ENCODE assay signal across 8 mouse cellular contexts in genomic region chr7:19295503-19296185, GRCm38 (mm10). TPM values are rescaled to one million over a fixed set of nuclear protein-coding genes. Genes with fewer than 3 reads are reported as not detected.
A peak's percentile ranks its signal among the peaks of the same experiment; 100 is the strongest.
DNase-seq lines count a peak whose midpoint lies in the region; ATAC-seq and TF ChIP-seq lines count a peak whose summit lies in the region.

No protein-coding gene starts in this region.

- WGBS in embryonic facial prominence, embryonic 13.5 days, result 15% methylated on average over 21 of the region's 22 CpGs
- 12% methylated on average over 20 of the region's 22 CpGs for WGBS in heart, adult 2 months
- 10% methylated on average over 22 of the region's 22 CpGs for WGBS in kidney, adult 2 months
- WGBS in limb, embryonic 11.5 days, result 12% methylated on average over 20 of the region's 22 CpGs
- 17% methylated on average over 20 of the region's 22 CpGs for WGBS in midbrain, embryonic 13.5 days

- H3K4me1 ChIP-seq in embryonic facial prominence, embryonic 13.5 days, result peaks cover 16% of the 10 kb centered on the region
- no peaks in the 10 kb centered on the region for H3K4me1 ChIP-seq in heart, adult 2 months (ENCODE audit: control insufficient read depth, insufficient read depth, low read length)
- H3K4me1 ChIP-seq in kidney, adult 2 months (ENCODE audit: control insufficient read depth, insufficient read depth, low read length), result peaks cover 3% of the 10 kb centered on the region; the same call in 1 of the 2 replicates
- peaks cover 7% of the 10 kb centered on the region; the same call in 1 of the 2 replicates for H3K4me1 ChIP-seq in limb, embryonic 11.5 days (ENCODE audit: control insufficient read depth, insufficient read depth, low read length)
- peaks cover 16% of the 10 kb centered on the region for H3K4me1 ChIP-seq in midbrain, embryonic 13.5 days (replicated peaks)

- 0 out of 2 replicates have a peak, but pooled peaks cover 1% of the 10 kb centered on the region for H3K79me2 ChIP-seq in heart, adult 2 months (replicated peaks; ENCODE audit: control insufficient read depth, insufficient read depth, low read length)

- 0 out of 2 replicates have a peak, but pooled peaks cover 3% of the 10 kb centered on the region for H3K36me3 ChIP-seq in embryonic facial prominence, embryonic 13.5 days
- H3K36me3 ChIP-seq in heart, adult 2 months (ENCODE audit: control insufficient read depth, insufficient read depth, low read length), result no peaks in the 10 kb centered on the region
- H3K36me3 ChIP-seq in kidney, adult 2 months (ENCODE audit: control insufficient read depth, insufficient read depth, low read length), result no peaks in the 10 kb centered on the region
- H3K36me3 ChIP-seq in limb, embryonic 11.5 days (ENCODE audit: control insufficient read depth, insufficient read depth, low read length), result no peaks in the 10 kb centered on the region
- H3K36me3 ChIP-seq in midbrain, embryonic 13.5 days, result peaks cover 37% of the 10 kb centered on the region

- H3K4me3 ChIP-seq in embryonic facial prominence, embryonic 13.5 days, result peak overlapping the region; percentile 41
- H3K4me3 ChIP-seq in heart, adult 2 months, result peak overlapping the region; percentile 35; the same call in 1 of the 2 replicates
- H3K4me3 ChIP-seq in kidney, adult 2 months (ENCODE audit: insufficient read depth, low read depth, low read length), result peak overlapping the region; percentile 39
- H3K4me3 ChIP-seq in limb, embryonic 11.5 days (ENCODE audit: low read depth, low read length), result peak overlapping the region; percentile 25
- peak overlapping the region; percentile 21 for H3K4me3 ChIP-seq in midbrain, embryonic 13.5 days (replicated peaks)

- H3K27me3 ChIP-seq in embryonic facial prominence, embryonic 13.5 days, result no peaks in the 10 kb centered on the region
- H3K27me3 ChIP-seq in heart, adult 2 months (ENCODE audit: control insufficient read depth, insufficient read depth, low read length), result no peaks in the 10 kb centered on the region
- H3K27me3 ChIP-seq in kidney, adult 2 months (replicated peaks; ENCODE audit: control insufficient read depth, insufficient read depth, low read length), result no peaks in the 10 kb centered on the region
- no peaks in the 10 kb centered on the region for H3K27me3 ChIP-seq in limb, embryonic 11.5 days (ENCODE audit: control insufficient read depth, insufficient read depth, low read length)
- H3K27me3 ChIP-seq in midbrain, embryonic 13.5 days, result no peaks in the 10 kb centered on the region

- peak overlapping the region; percentile 66 for H3K4me2 ChIP-seq in embryonic facial prominence, embryonic 13.5 days
- peak overlapping the region; percentile 50 for H3K4me2 ChIP-seq in limb, embryonic 11.5 days (ENCODE audit: low read depth, severe bottlenecking)
- peak overlapping the region; percentile 37; the same call in 1 of the 2 replicates for H3K4me2 ChIP-seq in midbrain, embryonic 13.5 days (replicated peaks)

- peak; percentile 66; the same call in 1 of the 2 replicates for ATAC-seq in embryonic facial prominence, embryonic 13.5 days (ENCODE audit: insufficient number of reproducible peaks, insufficient read depth, low FRiP score, low TSS enrichment, low read depth)
- ATAC-seq in limb, embryonic 11.5 days (ENCODE audit: insufficient number of reproducible peaks, low FRiP score, low TSS enrichment, low read depth), result peak; percentile 69
- ATAC-seq in midbrain, embryonic 13.5 days, result peak; percentile 76

- no peak overlapping the region for H3K27ac ChIP-seq in embryonic facial prominence, embryonic 13.5 days
- peak overlapping the region; percentile 52 for H3K27ac ChIP-seq in heart, adult 2 months
- no peak overlapping the region for H3K27ac ChIP-seq in kidney, adult 2 months (ENCODE audit: insufficient read depth, low read depth, low read length)
- H3K27ac ChIP-seq in limb, embryonic 11.5 days (replicated peaks; ENCODE audit: low read depth, low read length), result no peak overlapping the region
- 0 out of 2 replicates have a peak overlapping the region, but pooled peaks have one; percentile 9 for H3K27ac ChIP-seq in midbrain, embryonic 13.5 days

- peak overlapping the region; percentile 69 for H3K9ac ChIP-seq in embryonic facial prominence, embryonic 13.5 days
- H3K9ac ChIP-seq in heart, adult 2 months (ENCODE audit: low read depth, low read length), result peak overlapping the region; percentile 52
- H3K9ac ChIP-seq in limb, embryonic 11.5 days (ENCODE audit: low read length), result peak overlapping the region; percentile 53
- H3K9ac ChIP-seq in midbrain, embryonic 13.5 days (replicated peaks), result peak overlapping the region; percentile 51; the same call in 1 of the 2 replicates

- H3K9me3 ChIP-seq in embryonic facial prominence, embryonic 13.5 days, result no peaks in the 10 kb centered on the region
- no peaks in the 10 kb centered on the region for H3K9me3 ChIP-seq in limb, embryonic 11.5 days (ENCODE audit: control insufficient read depth, low read length)
- no peaks in the 10 kb centered on the region for H3K9me3 ChIP-seq in midbrain, embryonic 13.5 days

- TF ChIP-seq EP300 in heart, adult 2 months (IDR thresholded peaks at IDR 0.05; ENCODE audit: insufficient read depth, low read depth, low read length), result no peak

- peak; percentile 85 for DNase-seq in 3134 (ENCODE audit: extremely low read depth, insufficient read length, low spot score)
- DNase-seq in adrenal gland, postnatal 36 days, result peak; percentile 96 to 98
- peak; percentile 94 to 99 for DNase-seq in heart, adult 2 months
- DNase-seq in kidney, adult 2 months, result peak; percentile 98
- DNase-seq in limb, embryonic 11.5 days (ENCODE audit: low spot score), result peak; percentile 100
- peak; percentile 86 to 97 for DNase-seq in spleen, adult 18-20 months

- TF ChIP-seq POLR2A in heart, adult 2 months (IDR thresholded peaks at IDR 0.05; ENCODE audit: insufficient read depth, low read depth, low read length), result 0 out of 2 replicates have a peak, but pooled peaks have one; percentile 39
- TF ChIP-seq POLR2A in kidney, adult 2 months (IDR thresholded peaks at IDR 0.05; ENCODE audit: low read depth, low read length), result no peak

- intact Hi-C loops in heart, adult 2 months (cut with DNase I), result loop anchor here (2.0 to 5.0 kb wide), 3 partner anchors 19 to 117 kb away; no protein-coding TSS in a partner anchor

- TF ChIP-seq CTCF in heart, adult 2 months (IDR thresholded peaks at IDR 0.05), result no peak; the same call in 1 of the 2 replicates
- TF ChIP-seq CTCF in kidney, adult 2 months (conservative IDR thresholded peaks at IDR 0.05; ENCODE audit: insufficient read depth, insufficient read length, low read depth, low read length), result peak; percentile 86

RNA-seq across cellular contexts. Expression of gene Rtn2, which starts 13.2 kb away (rescaled TPM):
- 1 to 10 TPM; 4.6 to 5.1 TPM for total RNA-seq in adrenal gland, postnatal 36 days (2021)
- polyA plus RNA-seq in embryonic facial prominence, embryonic 13.5 days (2015; fragmentation: Nextera tagmentation; extraction: Ambion mirVana), result 10.2 and 11.7 TPM in 2 replicates
- total RNA-seq in heart, adult 2 months (2021), result 100 to 1,000 TPM; 114 to 136 TPM
- 273 and 340 TPM in 2 replicates for polyA plus RNA-seq in heart, adult 2 months (2012; rRNA removed)
- polyA plus RNA-seq in kidney, adult 2 months (2012; rRNA removed), result 7.6 and 19.1 TPM in 2 replicates
- 9.0 and 10.0 TPM in 2 replicates for polyA plus RNA-seq in limb, embryonic 11.5 days (2014; fragmentation: Nextera tagmentation; extraction: Ambion mirVana)
- polyA plus RNA-seq in midbrain, embryonic 13.5 days (2015; fragmentation: Nextera tagmentation; extraction: Ambion mirVana), result 97.4 and 102 TPM in 2 replicates

RNA-seq across cellular contexts. Expression of gene Fosb, which starts 14.2 kb away (rescaled TPM):
- 10 to 100 TPM; 11.2 to 23.6 TPM for total RNA-seq in adrenal gland, postnatal 36 days (2021)
- 0.06 and 0.23 TPM in 2 replicates for polyA plus RNA-seq in embryonic facial prominence, embryonic 13.5 days (2015; fragmentation: Nextera tagmentation; extraction: Ambion mirVana)
- total RNA-seq in heart, adult 2 months (2021), result 1 to 10 TPM in 1 of 2 experiments, under 1 TPM in 1; 0.89 to 1.1 TPM
- polyA plus RNA-seq in heart, adult 2 months (2012; rRNA removed), result 0.94 and 1.1 TPM in 2 replicates
- 0.17 and 0.19 TPM in 2 replicates for polyA plus RNA-seq in kidney, adult 2 months (2012; rRNA removed)
- 0.06 TPM in 1 of 2 replicates, not detected in the other for polyA plus RNA-seq in limb, embryonic 11.5 days (2014; fragmentation: Nextera tagmentation; extraction: Ambion mirVana)
- not detected in 2 replicates for polyA plus RNA-seq in midbrain, embryonic 13.5 days (2015; fragmentation: Nextera tagmentation; extraction: Ambion mirVana)

RNA-seq across cellular contexts. Expression of gene Ppm1n, which starts 15.8 kb away (rescaled TPM):
- total RNA-seq in adrenal gland, postnatal 36 days (2021), result not detected
- not detected in 2 replicates for polyA plus RNA-seq in embryonic facial prominence, embryonic 13.5 days (2015; fragmentation: Nextera tagmentation; extraction: Ambion mirVana)
- under 1 TPM in 1 of 2 experiments, not detected in 1; 0.21 TPM for total RNA-seq in heart, adult 2 months (2021)
- polyA plus RNA-seq in heart, adult 2 months (2012; rRNA removed), result 0.09 and 0.33 TPM in 2 replicates
- polyA plus RNA-seq in kidney, adult 2 months (2012; rRNA removed), result not detected in 2 replicates
- 0.24 TPM in 1 of 2 replicates, not detected in the other for polyA plus RNA-seq in limb, embryonic 11.5 days (2014; fragmentation: Nextera tagmentation; extraction: Ambion mirVana)
- polyA plus RNA-seq in midbrain, embryonic 13.5 days (2015; fragmentation: Nextera tagmentation; extraction: Ambion mirVana), result 0.34 and 0.88 TPM in 2 replicates

RNA-seq across cellular contexts. Expression of gene Vasp, which starts 24.0 kb away (rescaled TPM):
- 10 to 100 TPM; 45.4 to 55.0 TPM for total RNA-seq in adrenal gland, postnatal 36 days (2021)
- polyA plus RNA-seq in embryonic facial prominence, embryonic 13.5 days (2015; fragmentation: Nextera tagmentation; extraction: Ambion mirVana), result 57.3 and 64.0 TPM in 2 replicates
- 10 to 100 TPM; 25.1 to 30.8 TPM for total RNA-seq in heart, adult 2 months (2021)
- 43.3 and 51.5 TPM in 2 replicates for polyA plus RNA-seq in heart, adult 2 months (2012; rRNA removed)
- 69.5 and 71.5 TPM in 2 replicates for polyA plus RNA-seq in kidney, adult 2 months (2012; rRNA removed)
- 62.3 and 65.6 TPM in 2 replicates for polyA plus RNA-seq in limb, embryonic 11.5 days (2014; fragmentation: Nextera tagmentation; extraction: Ambion mirVana)
- 28.6 and 38.0 TPM in 2 replicates for polyA plus RNA-seq in midbrain, embryonic 13.5 days (2015; fragmentation: Nextera tagmentation; extraction: Ambion mirVana)

RNA-seq across cellular contexts. Expression of gene Ercc1, which starts 48.9 kb away (rescaled TPM):
- total RNA-seq in adrenal gland, postnatal 36 days (2021), result 10 to 100 TPM; 33.0 to 38.8 TPM
- polyA plus RNA-seq in embryonic facial prominence, embryonic 13.5 days (2015; fragmentation: Nextera tagmentation; extraction: Ambion mirVana), result 93.2 and 106 TPM in 2 replicates
- 10 to 100 TPM; 46.8 to 48.6 TPM for total RNA-seq in heart, adult 2 months (2021)
- polyA plus RNA-seq in heart, adult 2 months (2012; rRNA removed), result 47.1 and 49.1 TPM in 2 replicates
- 27.6 and 31.9 TPM in 2 replicates for polyA plus RNA-seq in kidney, adult 2 months (2012; rRNA removed)
- 104 and 114 TPM in 2 replicates for polyA plus RNA-seq in limb, embryonic 11.5 days (2014; fragmentation: Nextera tagmentation; extraction: Ambion mirVana)
- 84.1 and 91.9 TPM in 2 replicates for polyA plus RNA-seq in midbrain, embryonic 13.5 days (2015; fragmentation: Nextera tagmentation; extraction: Ambion mirVana)

Comparison
In these comparisons a context has a peak if more than half of its experiments do, and no peak if none do; other contexts are left out.
1. H3K27ac ChIP-seq: peak in heart, adult 2 months (single experiment) and midbrain, embryonic 13.5 days (single experiment); none in embryonic facial prominence, embryonic 13.5 days (single experiment), kidney, adult 2 months (single experiment) and limb, embryonic 11.5 days (single experiment).
2. Peak in every context shown above with its lines, with median percentiles within 50 percentile points of each other: DNase-seq, ATAC-seq, H3K4me2 ChIP-seq, H3K4me3 ChIP-seq and H3K9ac ChIP-seq.